Mouse (Mus musculus) forebrain, embryonic 14.5 days (tissue): Measurements from ENCODE around the gene Hes6. TPM values are rescaled to one million over a fixed set of nuclear protein-coding genes. Genes with fewer than 3 reads are reported as not detected.

Experiments used
- ATAC-seq: fragments of 200-750 bp; cut with Nextera tagmentation; 2 replicates; pipeline ENCODE4 v1.8.0; 2017; ENCODE audit warnings: mild to moderate bottlenecking, moderate library complexity
- DNase-seq: peaks from one replicate; pipeline ENCODE4 v3.0.0-alpha.2; 2015; ENCODE audit warnings: low spot score
- H3K27ac ChIP-seq: fragments of 300-500 bp; sonication (generic); 2 replicates; pipeline ENCODE4 v1.5.1; 2014; ENCODE audit warnings: low read depth, mild to moderate bottlenecking, control low read depth, low read length, moderate library complexity
- H3K27me3 ChIP-seq: fragments of 300-500 bp; sonication (generic); replicated peaks from 2 replicates; pipeline ENCODE4 v1.6.1; 2014; ENCODE audit warnings: low read length, control low read depth, mixed read lengths; ENCODE audit not compliant: control insufficient read depth, insufficient read depth
- H3K36me3 ChIP-seq: fragments of 300-500 bp; sonication (generic); 2 replicates; pipeline ENCODE4 v1.6.1; 2014; ENCODE audit warnings: low read length, control low read depth; ENCODE audit not compliant: control insufficient read depth, insufficient read depth
- H3K4me1 ChIP-seq: fragments of 300-500 bp; sonication (generic); 2 replicates; pipeline ENCODE4 v1.6.1; 2014; ENCODE audit warnings: antibody characterized with exemption, low read length, control low read depth; ENCODE audit not compliant: control insufficient read depth, insufficient read depth
- H3K4me2 ChIP-seq: fragments of 300-500 bp; sonication (generic); 2 replicates; pipeline ENCODE4 v1.6.1; 2014; ENCODE audit warnings: mild to moderate bottlenecking, control low read depth, low read length
- H3K4me3 ChIP-seq: fragments of 300-500 bp; sonication (generic); 2 replicates; pipeline ENCODE4 v1.5.1; 2014; ENCODE audit warnings: low read depth, low read length, control low read depth
- H3K9ac ChIP-seq: fragments of 300-500 bp; sonication (generic); 2 replicates; pipeline ENCODE4 v1.6.1; 2014; ENCODE audit warnings: mild to moderate bottlenecking, low read length, control low read depth, moderate library complexity
- H3K9me3 ChIP-seq: fragments of 300-500 bp; sonication (generic); replicated peaks from 2 replicates; pipeline ENCODE4 v1.6.1; 2016; ENCODE audit warnings: low read length, control low read depth, mixed read lengths; ENCODE audit not compliant: control insufficient read depth
- WGBS: fragments of 180-500 bp; shearing (Covaris S2); extraction: QIAGEN DNeasy Blood & Tissue Kit; methylation state at CpG from one replicate; pipeline ENCODE4 v1.1.7; 2014; 5-methylcytosine and 5-hydroxymethylcytosine counted together
- polyA plus RNA-seq: library from polyadenylated mRNA; unstranded; fragments of >200 nt; fragmentation: Nextera tagmentation; extraction: Ambion mirVana; gene quantifications from 2 replicates; pipeline ENCODE4 v1.2.1, GENCODE M21; 2014

The Hes6 gene
- polyA plus RNA-seq, 1 experiment from 2014 or later = 240 TPM

DNA sequence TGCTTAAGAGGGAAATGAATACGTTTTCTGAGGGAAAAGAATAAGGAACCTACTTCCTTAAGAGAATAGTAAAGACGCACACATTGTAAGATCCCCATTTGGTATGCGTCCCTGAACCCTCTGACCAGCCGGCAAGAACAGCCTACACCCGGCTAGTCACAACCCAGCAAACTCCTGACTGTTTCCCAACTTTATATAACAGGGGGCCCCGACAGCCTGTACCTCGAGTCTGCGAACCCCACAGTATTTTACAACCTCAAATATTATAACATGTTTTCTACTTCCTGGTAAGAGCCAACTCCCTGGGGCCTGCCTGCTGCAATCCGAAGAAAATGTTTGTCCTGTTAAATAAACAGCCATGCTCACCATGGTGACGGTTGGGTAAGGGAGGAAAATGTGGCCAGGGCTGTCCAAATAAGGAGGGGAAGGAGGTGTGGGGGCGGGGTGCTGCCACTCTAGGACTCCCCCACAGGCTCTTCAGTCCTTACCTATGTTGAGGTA, 42.5 kb upstream of the Hes6 start:
- Histone ChIP-seq H3K27ac (no peak overlapping the region), H3K9me3 (no peaks in the 10 kb centered on the region), H3K4me3 (no peak overlapping the region), H3K4me1 (peaks cover 24% of the 10 kb centered on the region), H3K9ac (no peak overlapping the region; the same call in 1 of the 2 replicates), H3K27me3 (no peaks in the 10 kb centered on the region), H3K36me3 (no peaks in the 10 kb centered on the region), H3K4me2 (peak overlapping the region; percentile 3; the same call in 1 of the 2 replicates)
- DNase-seq (peak; percentile 49), ATAC-seq (no peak)
- WGBS = 45% methylated on average over 11 of the region's 11 CpGs

DNA sequence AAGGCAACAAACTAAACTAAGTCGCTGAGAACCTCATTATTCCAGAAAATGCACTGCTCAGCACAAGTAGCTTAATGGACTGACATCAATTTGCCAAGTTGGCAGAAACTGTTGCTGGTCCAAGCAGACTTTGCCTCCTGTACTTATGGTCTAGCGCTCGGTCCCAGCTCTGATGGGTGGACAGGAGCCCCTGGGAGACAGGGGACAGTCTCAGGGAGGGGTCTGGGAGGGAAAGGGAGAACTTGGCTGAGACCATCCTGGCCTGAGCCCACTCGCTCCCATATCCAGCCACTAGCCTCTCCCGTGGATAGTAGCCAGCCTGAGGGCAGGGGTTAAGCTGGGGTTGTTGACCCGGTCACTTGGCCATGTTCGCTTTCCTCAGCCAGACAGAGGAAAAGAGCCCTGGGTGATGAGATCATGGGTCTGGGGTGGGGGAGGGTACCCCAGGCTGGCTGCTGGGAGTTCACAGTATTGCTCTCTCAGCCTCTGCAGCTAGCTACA, 41.9 kb upstream of the Hes6 start:
- Histone ChIP-seq H3K27ac (no peak overlapping the region), H3K9ac (peak overlapping the region; percentile 43), H3K9me3 (no peaks in the 10 kb centered on the region), H3K4me2 (peak overlapping the region; percentile 3), H3K36me3 (no peaks in the 10 kb centered on the region), H3K4me3 (no peak overlapping the region), H3K27me3 (no peaks in the 10 kb centered on the region), H3K4me1 (peaks cover 24% of the 10 kb centered on the region)
- ATAC-seq (no peak), DNase-seq (peak; percentile 34)
- WGBS = 55% methylated on average over 7 of the region's 7 CpGs

DNA sequence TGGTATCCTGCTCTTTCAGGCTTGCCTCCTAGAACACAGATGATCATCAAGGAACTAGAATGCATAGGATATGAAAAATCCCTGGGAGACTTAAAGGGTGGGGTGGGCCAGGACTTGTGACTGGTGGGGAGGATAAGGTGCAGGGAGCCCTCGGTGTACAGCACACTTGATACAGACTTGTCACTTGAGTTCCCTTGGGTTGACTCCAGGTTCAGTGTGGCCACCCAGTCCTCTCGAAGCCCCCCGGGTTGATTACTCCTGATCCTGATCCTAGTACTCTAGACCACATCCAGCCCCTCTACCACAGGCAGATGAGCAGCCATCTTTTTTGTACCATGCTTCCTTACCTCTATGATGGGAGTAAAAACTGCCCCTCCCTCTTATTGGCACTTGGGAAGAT, 41.1 kb upstream of the Hes6 start:
- Histone ChIP-seq H3K4me3 (no peak overlapping the region), H3K9me3 (no peaks in the 10 kb centered on the region), H3K4me1 (peaks cover 20% of the 10 kb centered on the region), H3K36me3 (peaks cover under 1% of the 10 kb centered on the region; the same call in 1 of the 2 replicates), H3K27ac (no peak overlapping the region), H3K27me3 (no peaks in the 10 kb centered on the region), H3K4me2 (no peak overlapping the region), H3K9ac (no peak overlapping the region)
- ATAC-seq (no peak), DNase-seq (no peak)
- 94% methylated on average over 3 of the region's 3 CpGs for WGBS

DNA sequence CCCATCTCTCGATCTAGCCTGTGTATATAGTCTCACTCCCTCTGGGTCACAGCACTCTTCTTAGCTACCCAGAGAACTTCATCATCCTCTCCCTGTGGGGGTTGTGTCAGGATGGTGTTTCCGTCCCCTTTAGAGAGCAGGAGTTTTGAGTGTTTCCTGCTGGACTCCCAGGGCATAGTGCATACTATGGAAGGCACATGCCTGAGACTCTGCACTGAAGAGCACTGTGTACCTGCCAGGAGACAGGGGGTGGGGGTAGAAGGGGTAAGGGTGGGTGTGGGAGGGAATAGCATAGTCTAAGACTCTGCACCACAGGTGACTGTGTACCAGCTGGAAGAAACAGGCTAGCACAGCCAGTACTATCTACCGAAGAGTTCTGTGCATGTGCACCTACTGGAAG, 40.5 kb upstream of the Hes6 start:
- H3K27me3 ChIP-seq = no peaks in the 10 kb centered on the region

DNA sequence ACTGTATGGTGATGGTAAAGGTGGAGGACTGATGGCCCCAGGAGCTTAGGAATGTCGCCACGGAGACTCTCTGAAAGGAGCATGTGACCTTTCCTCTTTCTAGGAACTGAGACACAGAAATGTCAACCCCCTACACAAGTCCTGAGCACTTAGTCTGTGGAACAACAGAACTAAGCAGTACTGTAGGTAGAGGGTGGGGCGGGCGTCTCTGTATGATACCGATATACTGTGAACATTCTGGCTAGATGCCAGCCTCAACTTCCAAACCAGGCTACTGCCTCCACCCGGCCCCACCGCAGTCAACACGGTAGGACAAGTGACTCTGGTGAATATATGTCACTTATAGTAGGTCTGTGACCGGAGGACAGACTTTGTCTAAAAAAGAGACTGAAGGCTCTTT, 40.1 kb upstream of the Hes6 start:
- DNase-seq = no peak
- WGBS = 88% methylated on average over 9 of the region's 9 CpGs

More for the DNA sequence above, 40.5 kb upstream of the Hes6 start:
- no peak overlapping the region for H3K27ac ChIP-seq
- H3K9ac ChIP-seq = no peak overlapping the region
- H3K4me1 ChIP-seq = peaks cover 16% of the 10 kb centered on the region
- no peaks in the 10 kb centered on the region for H3K9me3 ChIP-seq
- no peak overlapping the region for H3K4me2 ChIP-seq
- ATAC-seq = no peak
- WGBS = 94% methylated on average over 3 of the region's 3 CpGs
- H3K36me3 ChIP-seq = peaks cover 6% of the 10 kb centered on the region; the same call in 1 of the 2 replicates
- DNase-seq = no peak
- H3K4me3 ChIP-seq = no peak overlapping the region

DNA sequence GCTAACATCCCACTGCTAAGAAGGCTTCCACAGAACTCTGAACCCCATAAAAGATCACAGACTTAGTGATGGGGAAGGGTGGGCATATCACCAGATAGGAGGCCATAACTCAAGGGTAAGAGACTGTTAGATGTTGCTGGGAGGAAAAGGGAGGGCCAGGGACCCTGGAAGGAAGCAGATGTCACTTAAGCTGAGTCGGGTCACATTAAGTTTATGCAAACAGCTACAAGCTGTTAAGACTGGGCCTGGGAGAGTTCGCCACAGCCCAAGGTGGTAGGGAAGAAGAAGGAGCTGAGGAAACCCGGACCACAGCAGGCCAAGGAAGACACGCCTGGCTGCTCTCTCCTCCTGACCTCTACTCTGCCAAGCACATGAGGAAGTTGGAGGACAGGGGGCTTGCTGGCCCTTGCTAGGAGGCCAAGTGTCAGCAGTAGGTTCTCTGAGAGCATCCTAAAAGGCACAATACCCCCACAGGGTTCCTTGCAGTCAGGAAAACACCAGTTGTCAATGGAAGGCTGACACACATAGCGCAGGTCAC, 37.8 kb upstream of the Hes6 start:
- Histone ChIP-seq H3K4me2 (no peak overlapping the region), H3K27ac (no peak overlapping the region), H3K9me3 (no peaks in the 10 kb centered on the region), H3K27me3 (no peaks in the 10 kb centered on the region), H3K4me1 (peaks cover 10% of the 10 kb centered on the region), H3K36me3 (peaks cover 27% of the 10 kb centered on the region), H3K9ac (no peak overlapping the region), H3K4me3 (no peak overlapping the region)
- 84% methylated on average over 5 of the region's 5 CpGs for WGBS
- ATAC-seq (no peak), DNase-seq (no peak)

More for the DNA sequence above, 40.1 kb upstream of the Hes6 start:
- no peak overlapping the region for H3K4me3 ChIP-seq
- no peaks in the 10 kb centered on the region for H3K27me3 ChIP-seq
- H3K9ac ChIP-seq = no peak overlapping the region
- no peaks in the 10 kb centered on the region for H3K9me3 ChIP-seq
- H3K4me2 ChIP-seq = no peak overlapping the region
- H3K27ac ChIP-seq = no peak overlapping the region
- peaks cover 9% of the 10 kb centered on the region; the same call in 1 of the 2 replicates for H3K36me3 ChIP-seq
- no peak for ATAC-seq
- H3K4me1 ChIP-seq = peaks cover 16% of the 10 kb centered on the region

DNA sequence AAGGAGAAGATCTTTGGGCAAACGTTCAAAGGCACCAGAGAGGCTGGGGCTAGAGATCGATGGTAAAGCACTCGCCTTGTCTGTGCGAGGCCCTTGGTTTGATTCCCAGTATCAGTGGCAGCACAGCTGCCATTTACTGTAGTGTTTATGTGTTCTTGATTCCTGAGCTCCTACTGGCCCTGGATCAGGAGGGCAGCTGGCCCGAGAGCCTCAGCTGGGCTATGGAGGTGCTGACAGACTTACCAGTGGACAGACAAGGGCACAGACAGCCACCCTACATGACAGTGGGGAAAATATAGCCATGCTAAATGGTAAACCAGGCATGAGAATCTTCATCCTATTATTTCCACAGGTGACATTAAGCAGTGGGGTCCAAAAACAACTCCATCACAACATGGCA, 37.0 kb upstream of the Hes6 start:
- 90% methylated on average over 5 of the region's 5 CpGs for WGBS
- peaks cover 7% of the 10 kb centered on the region for H3K4me1 ChIP-seq
- no peak overlapping the region for H3K4me2 ChIP-seq
- H3K27me3 ChIP-seq = no peaks in the 10 kb centered on the region
- no peak overlapping the region for H3K27ac ChIP-seq
- no peak overlapping the region for H3K4me3 ChIP-seq
- H3K36me3 ChIP-seq = peaks cover 27% of the 10 kb centered on the region
- DNase-seq = no peak
- H3K9me3 ChIP-seq = no peaks in the 10 kb centered on the region
- no peak overlapping the region for H3K9ac ChIP-seq
- ATAC-seq = no peak

DNA sequence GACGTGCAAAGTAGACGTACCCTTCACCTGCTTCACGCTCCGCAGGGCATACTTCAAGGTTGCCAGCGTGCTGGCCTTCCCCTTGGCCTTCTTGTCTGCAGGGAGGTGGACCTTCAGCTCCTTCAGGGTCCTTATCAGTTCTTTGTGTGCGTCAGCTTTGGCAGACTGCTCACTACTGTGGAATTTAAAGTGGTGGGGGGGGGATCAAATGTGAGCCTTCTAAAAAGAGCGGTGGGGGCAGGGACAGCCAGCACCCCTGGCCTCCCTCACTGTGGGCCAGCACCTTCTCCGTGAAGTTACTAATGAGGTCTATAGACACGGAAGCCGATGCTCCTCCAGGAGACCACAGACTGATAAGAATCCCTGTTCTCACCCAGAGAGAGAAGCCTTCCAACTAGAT, 34.9 kb upstream of the Hes6 start:
- Histone ChIP-seq H3K4me3 (no peak overlapping the region), H3K27me3 (no peaks in the 10 kb centered on the region), H3K9me3 (no peaks in the 10 kb centered on the region), H3K4me1 (no peaks in the 10 kb centered on the region), H3K27ac (no peak overlapping the region), H3K4me2 (no peak overlapping the region), H3K36me3 (peaks cover 38% of the 10 kb centered on the region), H3K9ac (no peak overlapping the region)
- DNase-seq (no peak), ATAC-seq (no peak)
- 94% methylated on average over 10 of the region's 10 CpGs for WGBS

DNA sequence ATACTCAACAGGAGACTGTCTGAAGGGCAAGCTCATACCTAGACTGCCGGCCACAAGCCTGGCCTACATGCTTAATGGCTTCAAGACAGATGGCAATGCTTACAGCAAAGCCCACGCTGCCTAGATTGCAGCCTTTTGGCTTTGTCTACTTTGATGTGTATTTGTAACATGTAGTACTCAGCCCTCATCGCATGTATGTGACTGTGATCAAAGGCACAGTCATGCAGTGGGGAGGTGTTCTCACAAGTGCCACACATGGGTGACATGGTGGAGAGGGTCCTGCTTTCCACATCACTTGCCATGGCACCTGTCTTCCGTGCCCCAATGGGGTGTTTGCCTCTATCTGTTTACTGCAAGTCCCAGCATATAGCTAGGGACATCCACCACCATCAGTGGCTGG, 32.7 kb upstream of the Hes6 start:
- no peak for ATAC-seq
- H3K4me1 ChIP-seq = no peaks in the 10 kb centered on the region
- H3K36me3 ChIP-seq = peaks cover 40% of the 10 kb centered on the region

More for the DNA sequence above, 32.7 kb upstream of the Hes6 start:
- no peak overlapping the region for H3K27ac ChIP-seq
- no peaks in the 10 kb centered on the region for H3K9me3 ChIP-seq
- WGBS = 96% methylated on average over 4 of the region's 4 CpGs
- H3K4me2 ChIP-seq = no peak overlapping the region
- H3K9ac ChIP-seq = no peak overlapping the region
- H3K27me3 ChIP-seq = no peaks in the 10 kb centered on the region
- no peak for DNase-seq
- no peak overlapping the region for H3K4me3 ChIP-seq
